Mouse (Mus musculus) limb, embryonic 10.5 days (tissue): ENCODE results near the gene Sertad3. TPM values are rescaled to one million over a fixed set of nuclear protein-coding genes. Genes with fewer than 3 reads are reported as not detected.

ENCODE experiments used
- DNase-seq: peaks from one replicate; pipeline ENCODE4 v3.0.0-alpha.2; 2017; ENCODE audit warnings: low spot score
- H3K27ac ChIP-seq: fragments of 300-500 bp; sonication (generic); 2 replicates; pipeline ENCODE4 v1.5.1; 2016; ENCODE audit warnings: mild to moderate bottlenecking
- H3K27me3 ChIP-seq: fragments of 300-500 bp; sonication (generic); 2 replicates; pipeline ENCODE4 v1.6.1; 2016; ENCODE audit warnings: low read depth, mild to moderate bottlenecking; ENCODE audit not compliant: poor library complexity, severe bottlenecking
- H3K36me3 ChIP-seq: fragments of 300-500 bp; sonication (generic); 2 replicates; pipeline ENCODE4 v1.6.1; 2016; ENCODE audit warnings: mild to moderate bottlenecking, moderate library complexity
- H3K4me1 ChIP-seq: fragments of 300-500 bp; sonication (generic); 2 replicates; pipeline ENCODE4 v1.6.1; 2016
- H3K4me3 ChIP-seq: fragments of 300-500 bp; sonication (generic); 2 replicates; pipeline ENCODE4 v1.5.1; 2016; ENCODE audit warnings: mild to moderate bottlenecking, moderate library complexity
- H3K9me3 ChIP-seq: fragments of 300-500 bp; sonication (generic); replicated peaks from 2 replicates; pipeline ENCODE4 v1.6.1; 2016; ENCODE audit warnings: mild to moderate bottlenecking
- WGBS: fragments of 180-500 bp; shearing (Covaris S2); methylation state at CpG from one replicate; pipeline ENCODE4 v1.1.7; 2016; 5-methylcytosine and 5-hydroxymethylcytosine counted together
- polyA plus RNA-seq: library from polyadenylated mRNA; unstranded; fragments of >200 nt; fragmentation: Nextera tagmentation; extraction: Ambion mirVana; gene quantifications from 2 replicates; pipeline ENCODE4 v1.2.1, GENCODE M21; 2016

The Sertad3 gene
- polyA plus RNA-seq, 1 experiment from 2014 or later: 29.7 TPM

GRCm38 (mm10) chr7:27508648-27509005 lies 35.1 kb downstream of the Sertad3 start:
- DNase-seq: peak; percentile 64
- WGBS: 25% methylated on average over 6 of the region's 6 CpGs
- H3K27ac ChIP-seq: peak overlapping the region; percentile 91
- no peaks in the 10 kb centered on the region for H3K27me3 ChIP-seq
- H3K9me3 ChIP-seq: no peaks in the 10 kb centered on the region
- H3K36me3 ChIP-seq: no peaks in the 10 kb centered on the region
- peaks cover 15% of the 10 kb centered on the region for H3K4me1 ChIP-seq
- H3K4me3 ChIP-seq: peak overlapping the region; percentile 54

GRCm38 (mm10) chr7:27510809-27511208 lies 37.2 kb downstream of the Sertad3 start:
- peaks cover 15% of the 10 kb centered on the region for H3K4me1 ChIP-seq
- H3K9me3 ChIP-seq: no peaks in the 10 kb centered on the region
- H3K27ac ChIP-seq: no peak overlapping the region
- H3K27me3 ChIP-seq: no peaks in the 10 kb centered on the region
- WGBS: 83% methylated on average over 2 of the region's 2 CpGs
- H3K36me3 ChIP-seq: 0 out of 2 replicates have a peak, but pooled peaks cover 2% of the 10 kb centered on the region
- no peak for DNase-seq
- no peak overlapping the region for H3K4me3 ChIP-seq

GRCm38 (mm10) chr7:27514961-27515360 lies 41.4 kb downstream of the Sertad3 start:
- WGBS: 81% methylated on average over 9 of the region's 9 CpGs
- H3K4me1 ChIP-seq: no peaks in the 10 kb centered on the region
- DNase-seq: no peak
- H3K36me3 ChIP-seq: peaks cover 31% of the 10 kb centered on the region
- no peaks in the 10 kb centered on the region for H3K27me3 ChIP-seq
- H3K4me3 ChIP-seq: no peak overlapping the region
- no peaks in the 10 kb centered on the region for H3K9me3 ChIP-seq
- H3K27ac ChIP-seq: no peak overlapping the region

- no peaks in the 10 kb centered on the region for H3K27me3 ChIP-seq
- WGBS: 88% methylated on average over 9 of the region's 9 CpGs
Observed at GRCm38 (mm10) chr7:27518314-27518713, 44.7 kb downstream of the Sertad3 start.

GRCm38 (mm10) chr7:27520104-27520503 lies 46.5 kb downstream of the Sertad3 start:
- Histone ChIP-seq H3K4me3 (no peak overlapping the region), H3K27me3 (no peaks in the 10 kb centered on the region), H3K4me1 (peaks cover 4% of the 10 kb centered on the region; the same call in 1 of the 2 replicates), H3K27ac (no peak overlapping the region), H3K9me3 (no peaks in the 10 kb centered on the region), H3K36me3 (peaks cover 34% of the 10 kb centered on the region)
- DNase-seq: no peak

More at GRCm38 (mm10) chr7:27518314-27518713, 44.7 kb downstream of the Sertad3 start:
- DNase-seq: no peak
- peaks cover 4% of the 10 kb centered on the region; the same call in 1 of the 2 replicates for H3K4me1 ChIP-seq
- H3K27ac ChIP-seq: no peak overlapping the region
- H3K36me3 ChIP-seq: peaks cover 34% of the 10 kb centered on the region
- no peaks in the 10 kb centered on the region for H3K9me3 ChIP-seq
- H3K4me3 ChIP-seq: no peak overlapping the region

GRCm38 (mm10) chr7:27520599-27520998 lies 47.0 kb downstream of the Sertad3 start:
- no peak overlapping the region for H3K4me3 ChIP-seq
- 71% methylated on average over 1 of the region's 1 CpGs for WGBS
- DNase-seq: no peak
- H3K9me3 ChIP-seq: no peaks in the 10 kb centered on the region
- H3K27ac ChIP-seq: no peak overlapping the region
- H3K36me3 ChIP-seq: peaks cover 33% of the 10 kb centered on the region
- peaks cover 4% of the 10 kb centered on the region; the same call in 1 of the 2 replicates for H3K4me1 ChIP-seq
- no peaks in the 10 kb centered on the region for H3K27me3 ChIP-seq

- Histone ChIP-seq H3K9me3 (no peaks in the 10 kb centered on the region), H3K4me3 (no peak within 1 kb of the TSS), H3K27ac (no peak within 1 kb of the TSS), H3K27me3 (no peaks in the 10 kb centered on the region), H3K4me1 (peaks cover 4% of the 10 kb centered on the region; the same call in 1 of the 2 replicates), H3K36me3 (peaks cover 16% of the 10 kb centered on the region; the same call in 1 of the 2 replicates)
- WGBS: 70% methylated on average over 5 of the region's 5 CpGs
- DNase-seq: no peak
Observed at GRCm38 (mm10) chr7:27522967-27523366, 49.4 kb downstream of the Sertad3 start, which contains the start of gene Hipk4. TSS of gene Hipk4 (plus strand) at chr7:27523267.

- Histone ChIP-seq H3K36me3 (peaks cover 14% of the 10 kb centered on the region; the same call in 1 of the 2 replicates), H3K4me1 (peaks cover 4% of the 10 kb centered on the region; the same call in 1 of the 2 replicates), H3K4me3 (no peak overlapping the region), H3K27me3 (no peaks in the 10 kb centered on the region), H3K27ac (no peak overlapping the region), H3K9me3 (no peaks in the 10 kb centered on the region)
- DNase-seq: no peak
- WGBS: 94% methylated on average over 13 of the region's 13 CpGs
Observed at GRCm38 (mm10) chr7:27523805-27524204, 50.2 kb downstream of the Sertad3 start.

- peak overlapping the region; percentile 56; the same call in 1 of the 2 replicates for H3K27ac ChIP-seq
- H3K36me3 ChIP-seq: peaks cover 18% of the 10 kb centered on the region
- H3K4me3 ChIP-seq: no peak overlapping the region
- no peaks in the 10 kb centered on the region for H3K27me3 ChIP-seq
- no peaks in the 10 kb centered on the region for H3K9me3 ChIP-seq
- H3K4me1 ChIP-seq: peaks cover 4% of the 10 kb centered on the region; the same call in 1 of the 2 replicates
- peak; percentile 90 for DNase-seq
- 28% methylated on average over 10 of the region's 10 CpGs for WGBS
Observed at GRCm38 (mm10) chr7:27526039-27526827, 52.7 kb downstream of the Sertad3 start.

Other genes with a start within 250 kb of the Sertad3 start
- gene Itpkc, start 245.1 kb upstream of the Sertad3 start, polyA plus RNA-seq: 7.2 and 7.9 TPM in 2 replicates
- gene Coq8b, start 240.7 kb upstream of the Sertad3 start, polyA plus RNA-seq: 16.3 and 16.4 TPM in 2 replicates
- gene Numbl, start 215.3 kb upstream of the Sertad3 start, polyA plus RNA-seq: 7.9 and 10.4 TPM in 2 replicates
- gene Ltbp4, start 136.1 kb upstream of the Sertad3 start, polyA plus RNA-seq: 6.7 and 10.6 TPM in 2 replicates
- gene Shkbp1, start 117.7 kb upstream of the Sertad3 start, polyA plus RNA-seq: 46.1 and 61.2 TPM in 2 replicates
- not detected in 2 replicates for gene Gm20479, start 116.3 kb upstream of the Sertad3 start, polyA plus RNA-seq
- 0.15 and 0.19 TPM in 2 replicates for gene Sptbn4, start 26.1 kb upstream of the Sertad3 start, polyA plus RNA-seq
- gene Blvrb, start 25.8 kb upstream of the Sertad3 start, polyA plus RNA-seq: 33.3 and 34.9 TPM in 2 replicates
- gene Sertad1, start 13.1 kb downstream of the Sertad3 start, polyA plus RNA-seq: 25.0 and 29.8 TPM in 2 replicates
- 3.5 and 4.3 TPM in 2 replicates for gene Prx, start 25.6 kb downstream of the Sertad3 start, polyA plus RNA-seq
- gene Hipk4, start 49.5 kb downstream of the Sertad3 start, polyA plus RNA-seq: 0.54 and 0.79 TPM in 2 replicates
- 31.6 and 49.5 TPM in 2 replicates for gene Pld3, start 79.5 kb downstream of the Sertad3 start, polyA plus RNA-seq
- gene 2310022A10Rik, start 79.5 kb downstream of the Sertad3 start, polyA plus RNA-seq: 40.8 and 41.2 TPM in 2 replicates
- gene Akt2, start 117.8 kb downstream of the Sertad3 start, polyA plus RNA-seq: 91.3 and 95.0 TPM in 2 replicates
- 0.23 TPM in 1 of 2 replicates, not detected in the other for gene Ttc9b, start 180.1 kb downstream of the Sertad3 start, polyA plus RNA-seq
- gene Map3k10, start 200.8 kb downstream of the Sertad3 start, polyA plus RNA-seq: 9.2 and 12.3 TPM in 2 replicates
- gene Zfp607b, start 215.6 kb downstream of the Sertad3 start, polyA plus RNA-seq: 2.5 and 3.3 TPM in 2 replicates